Mouse (Mus musculus) spleen, postnatal 4 days (tissue): ENCODE measurements around the gene Rufy1.

Experiments used
- DNase-seq, 2 experiments: peaks; one replicate each; pipeline ENCODE4 v3.0.0; 2022; ENCODE audit warnings: low spot score in 2 of 2

The Rufy1 gene

DNA sequence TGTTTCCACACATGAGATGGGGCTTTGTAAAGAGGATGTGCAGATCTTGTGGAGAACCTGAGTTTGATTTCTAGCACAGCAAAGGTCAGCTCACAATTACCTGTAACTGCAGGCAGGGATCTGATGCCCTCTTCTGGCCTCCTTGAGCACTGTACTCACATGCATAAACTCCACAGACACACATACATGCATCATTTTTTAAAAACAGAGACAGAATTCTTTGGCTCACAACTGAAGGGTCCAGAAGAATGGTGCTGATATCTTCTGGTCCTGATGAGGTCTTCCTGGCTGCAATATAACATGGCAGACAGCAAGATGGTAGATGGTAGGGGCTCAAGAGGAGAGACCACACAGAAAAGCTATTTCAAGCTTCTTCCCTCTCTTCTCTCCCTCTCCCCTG lies 76.8 kb downstream of the Rufy1 start, which contains the start of gene Cby3:
Gene Cby3, plus strand, starts transcription at position 301 of the 400 bp plus-strand sequence.
- no peak for DNase-seq

DNA sequence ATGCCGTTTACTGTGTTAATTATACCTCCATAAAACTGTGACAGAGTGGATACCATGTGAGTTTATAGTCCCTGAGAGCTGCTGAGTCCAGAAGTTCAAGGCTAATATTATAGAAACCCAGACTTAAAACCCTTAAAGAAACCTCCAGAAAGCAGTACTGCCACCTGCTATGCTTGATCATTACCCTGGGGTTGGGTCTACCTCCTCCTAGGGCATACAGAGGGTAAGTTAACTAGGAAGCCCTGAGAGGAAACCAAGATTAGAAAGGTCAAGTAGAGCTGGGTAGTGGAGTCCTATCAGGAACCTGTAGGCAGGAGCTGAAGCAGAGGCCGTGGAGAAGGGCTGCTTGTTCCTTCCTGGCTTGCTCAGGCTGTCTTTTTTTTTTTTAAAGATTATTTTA lies 78.7 kb downstream of the Rufy1 start:
- DNase-seq, result no peak

DNA sequence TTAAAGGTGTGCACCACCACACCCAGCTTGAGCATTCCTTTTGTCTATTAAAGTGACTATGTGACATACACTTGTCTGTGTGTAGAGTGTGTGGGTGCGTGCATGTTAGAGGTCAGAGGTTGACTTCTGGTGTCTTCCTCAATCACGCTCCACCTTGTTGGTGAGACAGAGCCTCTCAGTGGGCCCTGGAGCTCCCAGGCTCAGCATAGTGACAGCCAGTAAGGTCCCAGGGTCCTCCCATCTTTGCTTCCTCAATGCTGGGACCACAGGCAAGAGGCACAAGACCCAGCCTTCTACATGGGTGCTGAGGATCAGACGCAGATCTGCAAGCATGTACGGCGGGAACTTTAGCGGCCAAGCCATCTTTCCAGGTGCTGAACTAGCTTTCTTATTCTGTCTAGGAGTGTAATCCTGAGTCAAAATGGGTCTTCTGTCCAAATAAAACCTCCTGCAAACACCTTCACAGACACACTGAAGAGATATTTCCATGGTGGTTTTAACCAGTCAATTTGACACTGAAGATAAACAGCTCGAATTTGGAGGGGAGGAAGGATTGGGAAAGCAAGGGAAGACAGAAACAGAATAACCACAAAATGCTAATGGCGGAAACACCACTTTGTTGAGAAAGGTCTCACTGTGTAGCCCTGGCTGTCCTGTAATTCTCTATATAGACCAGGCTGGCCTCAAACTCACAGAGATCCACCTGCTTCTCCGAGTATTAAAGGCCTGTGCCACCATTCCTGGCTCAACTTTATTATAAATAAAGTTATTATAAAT lies 84.5 kb downstream of the Rufy1 start:
- no peak for DNase-seq

DNA sequence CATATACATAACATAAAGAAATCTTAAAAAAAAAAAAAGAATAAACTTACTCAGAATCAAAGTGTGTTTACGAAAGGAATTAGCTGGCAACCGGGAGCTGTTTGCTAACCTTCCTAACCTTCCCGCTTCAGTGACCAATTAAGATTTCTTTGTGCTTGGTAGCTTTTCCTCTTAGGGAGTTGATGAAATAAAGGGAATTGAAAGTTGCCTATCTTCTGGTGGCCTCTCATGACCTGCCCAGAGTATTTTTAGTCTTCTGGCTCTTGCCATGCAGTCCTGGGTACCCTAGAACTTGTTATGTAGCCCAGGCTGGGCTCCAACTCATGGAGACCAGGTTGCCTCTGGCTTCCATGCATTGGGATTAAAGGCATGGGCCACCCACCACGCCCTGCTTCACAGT lies 85.4 kb downstream of the Rufy1 start:
- no peak for DNase-seq
